Mouse (Mus musculus) brain, embryonic 14.5 days (tissue): ENCODE measurements around the gene Hspa12a. TPM values are rescaled to one million over a fixed set of nuclear protein-coding genes. Genes with fewer than 3 reads are reported as not detected.

ENCODE experiments used
- DNase-seq: peaks from one replicate; pipeline ENCODE4 v3.0.0-alpha.2; 2011; ENCODE audit warnings: low read depth
- CTCF ChIP-seq: fragments of 200-500 bp; IDR thresholded peaks from 2 replicates; pipeline ENCODE4 v1.5.1; 2012; ENCODE audit warnings: inconsistent platforms, mild to moderate bottlenecking, moderate library complexity, borderline replicate concordance; ENCODE audit not compliant: insufficient read depth, insufficient read length; ENCODE audit errors: extremely low read depth
- POLR2A ChIP-seq: fragments of 200-500 bp; IDR thresholded peaks from 2 replicates; pipeline ENCODE4 v1.6.1; 2012; ENCODE audit warnings: mild to moderate bottlenecking, inconsistent platforms, borderline replicate concordance; ENCODE audit not compliant: poor library complexity, insufficient read depth, insufficient read length, severe bottlenecking; ENCODE audit errors: extremely low read depth
- polyA plus RNA-seq: library from polyadenylated mRNA; depleted of rRNA; stranded (reverse); fragments of >200 nt; gene quantifications from 2 replicates; pipeline ENCODE4 v1.2.3, GENCODE M21; 2012

The Hspa12a gene
- polyA plus RNA-seq, 1 experiment: 64.6 TPM

DNA sequence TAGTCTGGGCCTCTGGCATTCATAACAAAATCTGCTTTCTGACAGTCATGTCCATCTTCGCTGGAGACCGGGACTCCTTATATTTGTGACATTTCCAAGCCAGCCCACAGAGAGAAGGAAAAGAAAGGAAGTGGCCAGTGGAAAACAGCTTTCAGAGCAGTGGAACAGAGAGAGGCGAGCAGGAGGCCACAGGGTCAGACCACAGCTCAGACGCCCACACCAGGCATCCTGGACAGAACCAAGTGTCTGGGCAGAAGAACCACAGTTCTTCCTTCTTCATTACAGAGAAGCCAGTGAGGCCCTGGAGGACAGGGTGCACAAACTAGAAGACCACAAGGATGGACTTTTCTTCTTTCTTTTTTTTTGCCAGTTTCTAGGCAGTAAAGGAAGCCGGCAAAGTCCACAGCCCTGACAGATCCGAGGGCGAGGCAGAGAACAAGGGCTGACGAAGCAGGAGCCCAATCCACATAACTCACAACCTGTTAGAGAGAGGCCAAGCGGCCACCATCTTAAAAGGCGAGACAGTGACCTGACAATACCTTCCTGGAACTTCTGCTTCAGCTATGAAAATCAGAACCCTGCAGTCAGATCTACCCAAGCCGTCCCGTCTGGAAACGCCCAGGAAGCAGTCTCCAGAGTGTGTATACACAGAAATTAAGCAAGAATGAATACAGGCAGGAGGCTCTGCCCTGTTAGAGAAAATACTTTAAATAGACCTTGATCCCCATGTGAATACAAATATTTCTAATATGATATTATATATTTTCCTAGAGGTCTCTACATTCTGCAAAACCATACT is 93.9 kb downstream of the Hspa12a start:
- TF ChIP-seq POLR2A (no peak), CTCF (no peak)

DNA sequence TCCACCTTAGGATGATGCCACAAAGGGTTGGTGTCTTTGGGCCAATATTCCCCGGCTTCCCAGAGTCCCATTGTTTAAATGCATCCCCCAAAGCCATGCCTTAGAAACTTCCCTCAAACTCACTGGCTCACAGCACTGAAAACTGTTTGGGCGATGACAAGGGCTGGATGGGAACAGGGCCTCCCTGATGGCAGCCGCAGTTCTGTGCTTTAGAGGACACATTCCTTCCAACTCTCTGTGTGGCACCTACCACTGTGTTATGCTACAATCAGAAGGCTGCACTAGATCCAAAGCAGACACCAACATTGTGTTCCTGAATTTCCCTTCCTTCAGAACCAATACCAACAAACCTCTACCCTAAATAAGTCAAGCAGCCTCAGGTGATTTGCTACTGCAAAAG is 99.8 kb downstream of the Hspa12a start:
- DNase-seq: no peak
- TF ChIP-seq POLR2A: no peak
- no peak for TF ChIP-seq CTCF

More for the DNA sequence above, 93.9 kb downstream of the Hspa12a start:
- DNase-seq: no peak

DNA sequence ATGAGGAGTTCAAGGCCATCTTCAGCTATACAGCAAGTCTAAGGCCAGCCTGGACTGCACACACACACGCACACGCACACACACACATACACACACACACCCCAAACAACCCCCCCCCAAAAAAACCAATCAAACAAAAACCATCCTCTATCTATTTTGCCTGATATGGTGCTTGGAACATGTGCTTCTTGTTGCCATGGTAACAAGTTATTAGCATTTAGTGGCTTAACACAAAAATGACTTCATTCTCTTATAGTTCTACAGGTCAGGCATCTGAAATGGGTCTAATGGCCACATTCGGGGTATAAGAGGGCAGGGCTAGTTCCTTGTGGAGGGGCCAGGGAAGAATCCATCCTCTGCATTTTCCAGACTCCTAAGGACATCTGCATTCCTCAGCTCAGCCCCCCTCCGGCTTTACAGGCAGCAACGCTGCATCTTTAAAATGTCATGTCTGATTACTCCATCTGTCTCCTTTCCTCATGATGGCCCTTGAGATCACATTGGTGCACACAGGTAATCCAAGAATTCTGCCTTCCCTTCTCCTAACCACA is 102.7 kb downstream of the Hspa12a start:
- peak; percentile 38 for DNase-seq
- no peak for TF ChIP-seq POLR2A
- no peak for TF ChIP-seq CTCF

DNA sequence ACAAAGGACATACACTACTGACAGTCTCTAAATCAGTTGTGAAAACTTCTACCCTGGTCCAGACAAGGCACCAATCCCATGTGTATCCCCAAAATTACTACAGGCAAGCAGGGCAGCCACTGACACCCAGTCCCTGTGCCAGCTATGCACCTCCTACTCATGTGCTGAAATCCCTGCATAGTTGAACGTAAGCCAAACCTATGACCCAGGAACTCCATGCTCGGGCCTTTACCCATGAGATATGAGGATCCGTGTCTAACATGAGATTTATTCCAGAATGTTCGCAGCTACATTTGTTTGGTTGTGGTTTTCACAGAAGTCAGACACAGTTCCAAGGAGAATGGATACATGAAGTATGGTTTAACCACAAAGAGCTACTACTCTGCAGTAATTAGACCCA is 103.6 kb downstream of the Hspa12a start:
- DNase-seq: no peak
- TF ChIP-seq POLR2A: no peak
- no peak for TF ChIP-seq CTCF

DNA sequence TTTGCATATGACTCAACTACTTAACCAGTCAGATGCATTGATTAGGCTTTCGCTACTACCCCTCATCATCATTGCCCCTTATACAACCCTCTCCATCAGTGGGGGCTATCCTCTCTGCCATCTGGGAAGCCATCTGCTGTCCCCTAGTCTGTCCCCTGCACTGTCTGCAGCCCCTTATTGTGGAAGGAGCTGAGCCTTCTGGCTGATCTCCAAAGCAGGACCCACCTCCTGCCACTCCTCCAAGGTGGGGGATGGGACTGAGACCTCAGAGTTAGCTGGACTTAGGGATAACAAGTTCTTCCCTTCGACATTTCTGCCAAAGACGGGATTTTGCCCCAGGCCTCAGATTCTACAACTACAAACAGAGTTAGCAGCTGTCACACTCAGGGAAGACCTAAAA is 104.1 kb downstream of the Hspa12a start:
- peak; percentile 68 for DNase-seq
- no peak for TF ChIP-seq CTCF

DNA sequence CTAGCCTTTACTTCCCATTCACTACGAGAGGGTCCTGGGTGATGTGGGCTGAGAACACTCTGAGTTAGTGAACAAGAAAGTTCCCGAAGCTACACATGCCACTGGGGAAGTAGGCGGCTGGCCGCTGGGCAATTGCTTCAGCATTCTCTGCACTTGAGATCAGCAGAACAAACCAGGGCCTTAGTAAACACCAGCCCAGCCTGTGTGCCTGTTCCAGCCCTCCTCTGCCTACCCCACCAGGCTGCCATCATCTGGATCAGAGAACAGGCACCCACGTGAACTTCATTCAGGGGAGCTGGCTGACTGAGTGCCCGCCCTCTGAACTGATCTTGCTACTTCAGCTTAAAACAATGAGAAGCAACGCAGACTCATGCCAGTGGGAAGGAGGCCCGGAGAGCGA is 104.7 kb downstream of the Hspa12a start:
- DNase-seq: no peak
- TF ChIP-seq CTCF (no peak), POLR2A (no peak)

DNA sequence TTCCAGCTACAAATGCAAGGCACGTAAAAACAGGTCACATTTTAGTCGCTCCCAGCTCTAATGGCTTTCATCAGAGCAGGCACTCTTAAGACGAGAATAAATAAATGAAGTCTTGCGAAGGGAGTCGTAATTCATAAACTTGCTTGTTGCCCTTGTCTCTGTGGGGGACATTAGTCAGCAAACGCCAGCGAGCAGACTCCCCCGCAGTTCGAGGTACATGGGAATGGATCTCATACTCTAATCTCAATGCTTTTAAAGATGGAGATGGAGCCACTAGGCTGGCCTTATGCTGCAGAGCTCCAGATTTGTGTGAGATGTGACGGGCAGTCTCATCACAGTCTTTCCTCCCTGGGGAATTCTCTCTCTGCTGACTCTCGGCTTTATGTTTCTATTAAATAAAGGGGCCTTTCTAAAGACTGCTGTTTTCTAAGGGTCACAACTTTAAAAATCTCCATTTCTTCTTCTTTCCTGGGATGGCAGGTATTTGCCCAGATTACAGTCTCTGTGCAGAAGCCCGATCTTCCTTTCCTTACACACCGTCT is 109.7 kb downstream of the Hspa12a start:
- TF ChIP-seq CTCF: no peak
- TF ChIP-seq POLR2A: no peak
- DNase-seq: peak; percentile 31

DNA sequence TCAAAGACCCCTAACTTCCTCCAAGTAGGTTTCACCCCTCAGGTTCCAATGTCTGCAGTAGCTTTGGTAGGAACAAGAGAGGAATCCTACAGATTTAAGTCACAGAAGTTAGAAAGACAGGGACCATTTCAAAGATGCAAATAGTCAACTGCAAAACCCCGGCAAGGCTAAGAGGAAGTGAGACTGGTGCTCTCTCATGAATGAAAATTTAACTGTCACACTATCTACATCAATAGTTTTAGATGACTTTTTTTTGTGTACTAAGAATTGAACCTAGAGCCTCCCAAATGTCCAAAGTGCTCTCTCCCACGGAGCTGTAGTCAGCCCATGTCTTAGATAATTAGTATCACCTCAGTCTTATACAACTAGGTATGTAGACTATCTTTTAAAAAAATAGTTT is 110.5 kb downstream of the Hspa12a start:
- no peak for DNase-seq
- TF ChIP-seq POLR2A (no peak), CTCF (no peak)

DNA sequence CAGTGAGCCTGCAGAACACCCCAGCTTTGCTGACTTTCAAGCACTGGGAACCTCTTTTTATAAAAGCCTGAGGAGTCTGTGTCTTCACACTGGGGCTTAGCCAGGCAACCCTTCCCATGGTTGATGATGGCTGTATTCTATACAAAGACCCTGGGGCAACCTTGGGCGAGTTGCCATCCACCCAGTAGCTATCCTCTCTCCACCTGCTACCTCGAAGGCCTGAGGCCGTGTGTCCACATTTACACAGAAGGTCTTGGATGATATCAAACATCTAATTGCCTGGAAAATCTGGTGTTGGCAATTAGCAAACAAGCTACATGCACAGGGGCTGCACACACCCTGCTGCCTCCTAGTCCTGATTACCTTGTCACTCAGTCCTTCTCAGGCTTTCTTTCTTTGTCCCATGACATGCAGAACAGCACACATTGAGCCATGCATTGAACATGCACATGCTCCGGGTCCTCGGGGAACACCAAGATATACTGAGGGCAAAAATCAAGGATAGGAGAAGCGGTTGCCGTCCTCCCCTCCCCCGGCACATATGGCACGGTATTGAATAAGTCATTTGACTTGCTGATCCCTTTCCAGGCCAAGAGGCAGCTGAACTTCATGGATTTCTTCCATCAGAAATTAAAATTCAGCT is 112.1 kb downstream of the Hspa12a start:
- TF ChIP-seq POLR2A: no peak
- no peak for TF ChIP-seq CTCF
- peak; percentile 83 for DNase-seq

DNA sequence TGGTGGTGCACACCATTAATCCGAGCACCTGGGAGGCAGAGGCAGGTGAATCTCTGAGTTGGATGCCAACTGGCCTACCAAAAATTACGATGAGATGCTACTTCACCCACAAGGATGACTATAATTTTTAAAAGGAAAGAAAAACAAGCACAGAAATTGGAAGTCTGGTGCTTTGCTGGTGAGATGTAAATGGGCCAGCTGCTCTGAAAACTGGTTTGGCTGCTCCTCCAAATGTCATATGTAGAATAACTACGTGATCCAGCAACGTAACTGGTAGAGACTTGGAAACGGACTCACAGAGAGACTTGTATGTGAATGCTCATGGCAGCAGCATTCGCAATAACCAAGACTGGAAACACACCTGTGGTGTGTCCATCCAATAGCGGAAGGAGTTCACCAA is 113.3 kb downstream of the Hspa12a start:
- peak; percentile 74 for DNase-seq

DNA sequence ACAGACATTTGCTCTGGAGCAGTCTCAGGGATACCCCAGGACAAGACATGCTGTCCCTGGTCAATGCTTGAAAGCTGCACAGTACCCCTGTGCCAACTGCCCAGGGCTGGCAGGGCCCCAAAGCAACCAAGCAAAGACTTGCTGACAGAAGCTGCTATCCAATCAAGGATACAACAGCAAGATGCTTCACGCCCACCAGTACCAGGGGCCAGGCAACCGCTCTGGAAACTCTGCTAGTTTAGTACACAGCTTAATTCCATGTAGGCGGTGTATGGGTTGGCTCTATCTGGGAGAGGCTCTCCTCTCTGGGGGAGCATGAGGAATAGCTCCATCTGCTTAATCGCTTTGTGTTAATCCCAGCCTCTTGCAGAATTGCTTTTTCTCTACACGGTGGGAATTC is 113.9 kb downstream of the Hspa12a start:
- no peak for TF ChIP-seq CTCF
- no peak for TF ChIP-seq POLR2A
- peak; percentile 80 for DNase-seq

More for the DNA sequence above, 113.3 kb downstream of the Hspa12a start:
- no peak for TF ChIP-seq CTCF
